Mouse (Mus musculus) WW6 (cell line): ENCODE measurements at regions not wholly inside any gene's neighbourhood (a gene's known extent, or its start where the extent isn't known, plus 50 kb on each side); places are given as distances from the start of the nearest gene placed in this dataset.

ENCODE experiments used
- DNase-seq: peaks from one replicate; pipeline ENCODE4 v3.0.0-alpha.2; 2013; ENCODE audit warnings: low read depth, low spot score

- no peak for DNase-seq
Measured at GRCm38 (mm10) chr15:87229951-87230350, 314.1 kb upstream of the Fam19a5 start.

GRCm38 (mm10) chr15:87236096-87236495 lies 308.0 kb upstream of the Fam19a5 start:
- DNase-seq = no peak

- no peak for DNase-seq
Measured at GRCm38 (mm10) chr15:87239057-87239456, 305.0 kb upstream of the Fam19a5 start.

GRCm38 (mm10) chr15:87261497-87261896 lies 282.6 kb upstream of the Fam19a5 start:
- no peak for DNase-seq

- no peak for DNase-seq
Measured at GRCm38 (mm10) chr15:87264906-87265305, 279.2 kb upstream of the Fam19a5 start.

- DNase-seq = no peak
Measured at GRCm38 (mm10) chr15:87290987-87291529, 253.0 kb upstream of the Fam19a5 start.

- DNase-seq = no peak
Measured at GRCm38 (mm10) chr15:87319896-87320295, 224.2 kb upstream of the Fam19a5 start.

- DNase-seq = no peak
Measured at GRCm38 (mm10) chr15:87321067-87321985, 222.8 kb upstream of the Fam19a5 start.

GRCm38 (mm10) chr15:87325389-87325788 lies 218.7 kb upstream of the Fam19a5 start:
- DNase-seq = no peak

GRCm38 (mm10) chr15:87326281-87326680 lies 217.8 kb upstream of the Fam19a5 start:
- no peak for DNase-seq

- no peak for DNase-seq
Measured at GRCm38 (mm10) chr15:87332441-87332840, 211.7 kb upstream of the Fam19a5 start.

GRCm38 (mm10) chr15:87333527-87333926 lies 210.6 kb upstream of the Fam19a5 start:
- no peak for DNase-seq

GRCm38 (mm10) chr15:87334430-87334829 lies 209.7 kb upstream of the Fam19a5 start:
- DNase-seq = peak; percentile 18

- DNase-seq = no peak
Measured at GRCm38 (mm10) chr15:87335324-87335723, 208.8 kb upstream of the Fam19a5 start.

GRCm38 (mm10) chr15:87335737-87336136 lies 208.4 kb upstream of the Fam19a5 start:
- DNase-seq = no peak

GRCm38 (mm10) chr15:87339904-87340303 lies 204.2 kb upstream of the Fam19a5 start:
- DNase-seq = no peak

- DNase-seq = no peak
Measured at GRCm38 (mm10) chr15:87342656-87343055, 201.4 kb upstream of the Fam19a5 start.

GRCm38 (mm10) chr15:87345826-87346225 lies 198.3 kb upstream of the Fam19a5 start:
- no peak for DNase-seq

GRCm38 (mm10) chr15:87349533-87350247 lies 194.4 kb upstream of the Fam19a5 start:
- no peak for DNase-seq

GRCm38 (mm10) chr15:87352812-87353211 lies 191.3 kb upstream of the Fam19a5 start:
- no peak for DNase-seq

GRCm38 (mm10) chr15:87353886-87354285 lies 190.2 kb upstream of the Fam19a5 start:
- no peak for DNase-seq

GRCm38 (mm10) chr15:87360457-87360856 lies 183.6 kb upstream of the Fam19a5 start:
- DNase-seq = no peak
